Mouse (Mus musculus): Measurements from ENCODE around the gene Sox13. TPM values are rescaled to one million over a fixed set of nuclear protein-coding genes. Genes with fewer than 3 reads are reported as not detected.

Sox13 gene
- polyA plus RNA-seq, 1 experiment from 2014 or later, result 6.0 TPM

DNA sequence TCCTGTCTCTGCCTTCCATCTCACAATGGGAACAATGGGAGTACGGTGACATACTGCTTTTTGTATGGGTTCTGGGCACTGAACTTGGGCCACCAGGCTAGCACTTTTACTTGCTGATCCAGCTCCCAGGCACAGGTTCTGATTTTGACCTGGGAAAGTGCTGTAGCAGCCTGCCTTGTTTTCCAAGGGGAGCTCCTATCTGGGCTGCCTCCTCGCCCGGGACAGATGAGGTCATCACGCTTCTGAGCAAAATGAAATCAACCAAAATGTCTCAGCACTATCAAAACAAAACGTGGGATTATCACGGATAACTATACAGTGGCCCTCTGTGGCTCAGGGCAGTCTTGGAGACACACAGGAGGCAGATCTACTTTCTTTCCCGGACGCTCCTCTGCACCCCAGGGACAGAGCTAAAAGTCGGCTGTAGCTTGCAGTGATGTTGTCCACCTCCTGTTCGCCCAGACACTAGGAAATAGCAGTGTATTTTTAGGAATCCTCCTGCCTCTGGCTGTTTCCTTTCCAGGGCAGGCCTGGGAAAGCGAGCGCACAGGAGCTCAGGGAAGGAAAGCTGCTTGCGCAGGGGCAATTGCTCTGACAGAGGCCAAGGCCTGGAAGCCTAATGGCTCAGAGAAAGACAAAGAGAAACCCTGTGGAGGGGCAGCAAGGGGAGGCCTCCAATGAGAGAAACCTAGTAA lies 27.8 kb upstream of the Sox13 start:
- no peaks in the 10 kb centered on the region for H3K9me3 ChIP-seq
- H3K4me2 ChIP-seq, result no peak overlapping the region
- H3K36me3 ChIP-seq, result no peaks in the 10 kb centered on the region
- H3K9ac ChIP-seq, result no peak overlapping the region
- H3K27me3 ChIP-seq, result no peaks in the 10 kb centered on the region
- H3K27ac ChIP-seq (replicated peaks), result no peak overlapping the region
- WGBS, result 54% methylated on average over 13 of the region's 13 CpGs
- no peak for ATAC-seq (ENCODE audit: low FRiP score, low read depth)
- H3K4me3 ChIP-seq, result no peak overlapping the region
- H3K4me1 ChIP-seq (replicated peaks), result peaks cover 4% of the 10 kb centered on the region; the same call in 1 of the 2 replicates

GRCm38 (mm10) chr1:133451025-133451424 lies 26.8 kb upstream of the Sox13 start:
- ATAC-seq (ENCODE audit: low FRiP score, low read depth), result no peak
- H3K9me3 ChIP-seq, result no peaks in the 10 kb centered on the region
- H3K4me2 ChIP-seq, result no peak overlapping the region
- H3K4me3 ChIP-seq, result no peak overlapping the region
- 71% methylated on average over 11 of the region's 11 CpGs for WGBS
- no peak overlapping the region for H3K27ac ChIP-seq (replicated peaks)
- H3K9ac ChIP-seq, result no peak overlapping the region
- peaks cover 4% of the 10 kb centered on the region; the same call in 1 of the 2 replicates for H3K4me1 ChIP-seq (replicated peaks)
- H3K36me3 ChIP-seq, result no peaks in the 10 kb centered on the region
- H3K27me3 ChIP-seq, result no peaks in the 10 kb centered on the region

DNA sequence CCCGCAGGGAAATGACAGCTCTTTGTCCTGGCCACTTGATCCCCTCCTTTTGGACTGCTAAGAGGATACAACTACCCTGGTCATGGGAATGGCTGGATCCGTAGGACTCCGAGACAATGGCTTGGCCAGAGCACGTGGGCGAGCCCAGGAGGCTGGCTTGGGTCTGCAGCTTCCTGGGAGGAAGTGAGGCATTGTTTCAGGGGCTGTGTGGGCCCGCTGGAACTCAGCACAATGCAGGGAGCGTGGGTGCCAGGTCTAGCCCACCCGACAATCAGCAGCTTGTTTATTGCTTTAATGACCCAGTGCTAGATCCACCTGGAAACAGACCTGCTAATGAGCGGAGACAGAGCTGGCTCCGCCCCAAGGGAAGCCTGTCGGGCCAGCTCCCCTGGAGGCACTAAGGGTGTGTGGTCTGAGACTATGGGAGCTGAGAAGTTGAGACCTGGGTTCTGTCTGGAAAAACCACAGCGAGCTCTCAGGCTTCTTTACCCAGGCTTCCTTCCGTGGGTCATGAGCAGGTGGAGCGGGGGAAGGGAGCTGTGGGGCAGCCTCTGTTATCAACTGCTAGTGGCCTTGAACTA lies 24.3 kb upstream of the Sox13 start:
- no peak for ATAC-seq (ENCODE audit: low FRiP score, low read depth)
- Histone ChIP-seq H3K4me1 (replicated peaks) (peaks cover 4% of the 10 kb centered on the region; the same call in 1 of the 2 replicates), H3K27ac (replicated peaks) (no peak overlapping the region), H3K4me2 (no peak overlapping the region), H3K4me3 (no peak overlapping the region), H3K9me3 (no peaks in the 10 kb centered on the region), H3K36me3 (no peaks in the 10 kb centered on the region), H3K9ac (no peak overlapping the region), H3K27me3 (no peaks in the 10 kb centered on the region)
- WGBS, result 33% methylated on average over 14 of the region's 14 CpGs

DNA sequence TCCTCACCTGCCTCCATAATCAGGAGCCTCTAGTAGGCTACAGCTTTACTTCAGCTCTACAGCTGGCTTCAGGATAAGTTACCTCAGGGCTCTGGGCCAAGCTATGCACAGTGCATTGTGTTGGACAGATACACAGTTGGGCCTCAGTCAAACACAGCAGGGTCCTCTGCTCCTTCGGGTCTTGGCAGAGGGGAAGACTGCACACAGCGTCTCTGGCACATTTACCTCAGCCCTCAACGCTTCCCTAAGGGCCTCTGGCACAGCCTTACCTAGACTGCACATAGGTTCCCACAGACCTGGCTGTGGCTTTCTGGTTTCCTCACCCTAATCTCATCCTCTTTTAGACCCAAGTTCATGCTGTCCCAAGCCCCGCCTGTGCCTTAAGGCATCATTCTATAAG lies 22.1 kb upstream of the Sox13 start:
- Histone ChIP-seq H3K27me3 (no peaks in the 10 kb centered on the region), H3K36me3 (no peaks in the 10 kb centered on the region), H3K9me3 (peaks cover 6% of the 10 kb centered on the region; the same call in 1 of the 2 replicates), H3K4me2 (no peak overlapping the region), H3K4me1 (replicated peaks) (peaks cover 4% of the 10 kb centered on the region; the same call in 1 of the 2 replicates), H3K27ac (replicated peaks) (no peak overlapping the region), H3K4me3 (no peak overlapping the region), H3K9ac (no peak overlapping the region)
- 87% methylated on average over 4 of the region's 4 CpGs for WGBS
- no peak for ATAC-seq (ENCODE audit: low FRiP score, low read depth)

- Histone ChIP-seq H3K9ac (no peak overlapping the region), H3K4me2 (no peak overlapping the region), H3K9me3 (peaks cover 6% of the 10 kb centered on the region; the same call in 1 of the 2 replicates), H3K4me3 (no peak overlapping the region), H3K27ac (replicated peaks) (no peak overlapping the region), H3K4me1 (replicated peaks) (peaks cover 4% of the 10 kb centered on the region; the same call in 1 of the 2 replicates), H3K36me3 (no peaks in the 10 kb centered on the region), H3K27me3 (no peaks in the 10 kb centered on the region)
- 90% methylated on average over 8 of the region's 8 CpGs for WGBS
- no peak for ATAC-seq (ENCODE audit: low FRiP score, low read depth)
Measured at GRCm38 (mm10) chr1:133444315-133444714, 20.1 kb upstream of the Sox13 start.

- Histone ChIP-seq H3K27ac (replicated peaks) (no peak overlapping the region), H3K4me2 (no peak overlapping the region), H3K9ac (no peak overlapping the region), H3K4me1 (replicated peaks) (peaks cover 13% of the 10 kb centered on the region), H3K36me3 (no peaks in the 10 kb centered on the region), H3K27me3 (no peaks in the 10 kb centered on the region), H3K4me3 (no peak overlapping the region), H3K9me3 (peaks cover 6% of the 10 kb centered on the region; the same call in 1 of the 2 replicates)
- 39% methylated on average over 14 of the region's 14 CpGs for WGBS
- no peak for ATAC-seq (ENCODE audit: low FRiP score, low read depth)
Measured at GRCm38 (mm10) chr1:133437916-133438683, 13.9 kb upstream of the Sox13 start.

- peak; percentile 65; the same call in 1 of the 2 replicates for ATAC-seq (ENCODE audit: low FRiP score, low read depth)
- H3K36me3 ChIP-seq, result no peaks in the 10 kb centered on the region
- no peak overlapping the region for H3K9ac ChIP-seq
- H3K27ac ChIP-seq (replicated peaks), result peak overlapping the region; percentile 43; the same call in 1 of the 2 replicates
- 10% methylated on average over 10 of the region's 10 CpGs for WGBS
- H3K27me3 ChIP-seq, result no peaks in the 10 kb centered on the region
- H3K4me3 ChIP-seq, result peak overlapping the region; percentile 11; the same call in 1 of the 2 replicates
- peak overlapping the region; percentile 50 for H3K4me2 ChIP-seq
- H3K9me3 ChIP-seq, result 0 out of 2 replicates have a peak, but pooled peaks cover 6% of the 10 kb centered on the region
- peaks cover 13% of the 10 kb centered on the region for H3K4me1 ChIP-seq (replicated peaks)
Measured at GRCm38 (mm10) chr1:133434756-133435112, 10.6 kb upstream of the Sox13 start.

DNA sequence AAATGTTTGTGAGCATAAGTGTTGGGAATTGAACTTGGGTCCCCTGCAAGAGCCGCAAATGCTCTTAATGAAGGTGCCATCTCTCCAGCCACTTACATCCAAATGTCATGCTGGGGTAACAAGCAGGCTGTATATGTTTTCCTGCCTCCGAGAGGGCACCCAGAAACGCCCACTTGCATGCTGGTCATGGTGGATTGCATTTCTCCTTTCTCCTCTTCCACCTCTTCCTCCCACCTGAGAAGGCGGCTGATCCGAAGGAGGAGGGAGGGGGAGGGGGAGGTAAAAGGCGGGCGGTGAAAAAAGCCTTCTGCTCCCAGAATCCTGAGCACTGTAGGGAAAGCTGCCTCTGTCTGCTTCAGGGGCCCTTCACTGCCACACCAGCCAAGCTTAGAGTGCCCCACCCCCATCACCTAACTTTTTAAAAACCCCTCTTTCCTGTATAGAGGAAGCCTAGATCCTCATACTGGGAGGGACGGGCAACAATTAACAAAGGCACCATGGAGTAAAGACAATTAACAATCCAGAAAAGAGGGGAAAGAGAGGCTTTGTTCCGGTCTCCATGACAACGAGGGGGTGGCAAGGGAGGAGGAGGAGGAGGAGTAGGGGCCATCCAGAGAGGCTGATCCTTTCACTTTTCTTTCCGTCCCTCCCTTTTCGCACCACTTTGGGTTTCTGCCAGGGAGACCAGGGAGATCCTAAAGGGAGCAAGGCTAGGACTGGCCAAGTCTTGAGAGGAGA lies 10.0 kb upstream of the Sox13 start:
- Histone ChIP-seq H3K9ac (0 out of 2 replicates have a peak overlapping the region, but pooled peaks have one; percentile 12), H3K27ac (replicated peaks) (peak overlapping the region; percentile 43), H3K27me3 (no peaks in the 10 kb centered on the region), H3K4me1 (replicated peaks) (peaks cover 13% of the 10 kb centered on the region), H3K9me3 (0 out of 2 replicates have a peak, but pooled peaks cover 8% of the 10 kb centered on the region), H3K36me3 (no peaks in the 10 kb centered on the region), H3K4me3 (peak overlapping the region; percentile 11; the same call in 1 of the 2 replicates), H3K4me2 (peak overlapping the region; percentile 50)
- WGBS, result 6% methylated on average over 12 of the region's 12 CpGs
- peak; percentile 90 for ATAC-seq (ENCODE audit: low FRiP score, low read depth)

GRCm38 (mm10) chr1:133432566-133432965 lies 8.4 kb upstream of the Sox13 start:
- no peak overlapping the region for H3K27ac ChIP-seq (replicated peaks)
- 0 out of 2 replicates have a peak, but pooled peaks cover 8% of the 10 kb centered on the region for H3K9me3 ChIP-seq
- H3K9ac ChIP-seq, result no peak overlapping the region
- ATAC-seq (ENCODE audit: low FRiP score, low read depth), result no peak
- H3K27me3 ChIP-seq, result no peaks in the 10 kb centered on the region
- no peaks in the 10 kb centered on the region for H3K36me3 ChIP-seq
- no peak overlapping the region for H3K4me2 ChIP-seq
- WGBS, result 29% methylated on average over 2 of the region's 2 CpGs
- H3K4me1 ChIP-seq (replicated peaks), result peaks cover 13% of the 10 kb centered on the region
- H3K4me3 ChIP-seq, result no peak overlapping the region

- H3K27ac ChIP-seq (replicated peaks), result no peak overlapping the region
- 0 out of 2 replicates have a peak, but pooled peaks cover 8% of the 10 kb centered on the region for H3K9me3 ChIP-seq
- no peak overlapping the region for H3K4me2 ChIP-seq
- ATAC-seq (ENCODE audit: low FRiP score, low read depth), result no peak
- no peak overlapping the region for H3K9ac ChIP-seq
- peaks cover 13% of the 10 kb centered on the region for H3K4me1 ChIP-seq (replicated peaks)
- no peaks in the 10 kb centered on the region for H3K27me3 ChIP-seq
- no peaks in the 10 kb centered on the region for H3K36me3 ChIP-seq
- 92% methylated on average over 2 of the region's 2 CpGs for WGBS
- no peak overlapping the region for H3K4me3 ChIP-seq
Measured at GRCm38 (mm10) chr1:133431133-133431532, 7.0 kb upstream of the Sox13 start.

GRCm38 (mm10) chr1:133424547-133425140 lies 467 bp upstream of the Sox13 start:
- WGBS, result 61% methylated on average over 4 of the region's 4 CpGs
- peak; percentile 57 for ATAC-seq (ENCODE audit: low FRiP score, low read depth)
- Histone ChIP-seq H3K4me2 (peak overlapping the region; percentile 100), H3K27me3 (no peaks in the 10 kb centered on the region), H3K4me1 (replicated peaks) (peaks cover 19% of the 10 kb centered on the region), H3K9me3 (0 out of 2 replicates have a peak, but pooled peaks cover 1% of the 10 kb centered on the region), H3K4me3 (no peak overlapping the region), H3K27ac (replicated peaks) (no peak overlapping the region), H3K9ac (no peak overlapping the region), H3K36me3 (no peaks in the 10 kb centered on the region)

Measured in hindbrain, embryonic 15.5 days (tissue).